In the genomic region with DNA sequence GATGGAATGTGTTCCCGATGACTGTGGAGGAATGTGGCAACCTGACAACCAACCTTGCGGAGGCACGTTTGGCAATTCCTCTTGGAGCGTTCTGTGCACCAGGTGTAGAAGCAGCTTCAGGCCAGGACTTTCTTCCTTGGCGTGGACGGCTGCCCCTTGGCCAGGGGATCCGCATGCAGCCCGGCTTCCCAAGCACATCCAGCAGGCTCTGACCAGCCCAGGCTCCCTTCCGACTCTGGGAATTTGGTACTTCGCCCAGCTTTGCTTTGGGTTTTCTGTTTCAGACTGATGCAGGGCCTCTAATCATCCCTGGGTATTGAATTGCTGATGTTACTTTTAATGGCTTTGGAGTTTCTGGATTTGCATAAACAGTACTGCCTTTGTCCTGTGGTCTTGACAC, we compare ENCODE assay signal across 13 mouse cellular contexts. TPM values are rescaled to one million over a fixed set of nuclear protein-coding genes. Genes with fewer than 3 reads are reported as not detected.
A peak's percentile ranks its signal among the peaks of the same experiment; 100 is the strongest.
DNase-seq lines count a peak whose midpoint lies in the region; ATAC-seq lines count a peak whose summit lies in the region.
"Had no signal": no experiment of that assay in that cellular context is flagged by ENCODE, and none has a peak within 500 bp of the region (broad histone marks: within the 10 kb centered on the region; RNA-seq: fewer than 3 reads in every experiment).

No protein-coding gene starts in this region.

- peaks cover 9% of the 10 kb centered on the region; the same call in 1 of the 2 replicates for H3K27me3 ChIP-seq in kidney, embryonic 15.5 days
- no peaks in the 10 kb centered on the region for H3K27me3 ChIP-seq in forebrain, embryonic 16.5 days (replicated peaks; ENCODE audit: control insufficient read depth, insufficient read depth, low read length)
- H3K27me3 ChIP-seq: embryonic facial prominence, embryonic 12.5 days had no signal

- WGBS in kidney, embryonic 15.5 days: 75% methylated on average over 10 of the region's 10 CpGs
- WGBS in forebrain, embryonic 16.5 days: 64% methylated on average over 10 of the region's 10 CpGs

- H3K9ac ChIP-seq in kidney, embryonic 15.5 days: no peak overlapping the region
- no peak overlapping the region for H3K9ac ChIP-seq in forebrain, embryonic 16.5 days (replicated peaks; ENCODE audit: low read depth, low read length)
- H3K9ac ChIP-seq: embryonic facial prominence, embryonic 12.5 days had no signal

- peaks cover 17% of the 10 kb centered on the region for H3K4me1 ChIP-seq in kidney, embryonic 15.5 days
- H3K4me1 ChIP-seq in forebrain, embryonic 16.5 days (replicated peaks; ENCODE audit: control insufficient read depth, insufficient read depth, low read length): peaks cover 9% of the 10 kb centered on the region

- no peaks in the 10 kb centered on the region for H3K36me3 ChIP-seq in kidney, embryonic 15.5 days
- H3K36me3 ChIP-seq in forebrain, embryonic 16.5 days (ENCODE audit: control insufficient read depth, insufficient read depth): no peaks in the 10 kb centered on the region
- H3K36me3 ChIP-seq: embryonic facial prominence, embryonic 12.5 days had no signal

- DNase-seq in kidney, postnatal 36 days: no peak
- peak; percentile 57 to 72 for DNase-seq in heart, postnatal 10 days
- DNase-seq in right cerebral cortex, postnatal 10 days (ENCODE audit: low spot score in 2 of 2): peak; percentile 76 to 84
- DNase-seq in adipocyte (ENCODE audit: low spot score): no peak
- no peak for DNase-seq in adrenal gland, postnatal 14 days
- DNase-seq: lung, adult 2 months; thymus, postnatal 36 days had no signal

- 0 out of 2 replicates have a peak, but pooled peaks have one; percentile 24 for ATAC-seq in kidney, embryonic 15.5 days (replicated peaks; ENCODE audit: low FRiP score)
- peak; percentile 63; the same call in 1 of the 2 replicates for ATAC-seq in forebrain, embryonic 16.5 days
- ATAC-seq: midbrain, embryonic 16.5 days had no signal

- intact Hi-C loops in heart, postnatal 10 days (cut with DNase I): no loop called here

- no peaks in the 10 kb centered on the region for H3K9me3 ChIP-seq in kidney, embryonic 15.5 days (replicated peaks)
- no peaks in the 10 kb centered on the region for H3K9me3 ChIP-seq in forebrain, embryonic 16.5 days (ENCODE audit: control insufficient read depth, low read length)
- H3K9me3 ChIP-seq: embryonic facial prominence, embryonic 12.5 days had no signal

- H3K4me3 ChIP-seq in kidney, embryonic 15.5 days (replicated peaks): no peak overlapping the region
- H3K4me3 ChIP-seq in forebrain, embryonic 16.5 days (replicated peaks; ENCODE audit: low read length): no peak overlapping the region
- H3K4me3 ChIP-seq: embryonic facial prominence, embryonic 12.5 days; left cerebral cortex, adult 2 months had no signal

- no peak overlapping the region for H3K27ac ChIP-seq in kidney, embryonic 15.5 days
- no peak overlapping the region for H3K27ac ChIP-seq in forebrain, embryonic 16.5 days (ENCODE audit: low read length)
- H3K27ac ChIP-seq: embryonic facial prominence, embryonic 12.5 days; left cerebral cortex, adult 2 months had no signal

- no peak overlapping the region for H3K4me2 ChIP-seq in kidney, embryonic 15.5 days
- H3K4me2 ChIP-seq in forebrain, embryonic 16.5 days (ENCODE audit: low read length): no peak overlapping the region
- H3K4me2 ChIP-seq: embryonic facial prominence, embryonic 12.5 days had no signal

RNA-seq across cellular contexts. Expression of a gene that starts 14.8 kb away (rescaled TPM):
- 1.5 TPM in 2 replicates for polyA plus RNA-seq in kidney, embryonic 15.5 days (2015; fragmentation: Nextera tagmentation; extraction: Ambion mirVana)
- polyA plus RNA-seq in forebrain, embryonic 16.5 days (2015; fragmentation: Nextera tagmentation; extraction: Ambion mirVana): 2.4 and 2.8 TPM in 2 replicates
- total RNA-seq in heart, postnatal 10 days (2021): 1 to 10 TPM; 5.1 to 5.9 TPM
- 3.5 and 3.7 TPM in 2 replicates for total RNA-seq in adrenal gland, postnatal 14 days (2021)
- total RNA-seq: MEL had no signal

RNA-seq across cellular contexts. Expression of a gene that starts 28.0 kb away (rescaled TPM):
- 88.5 and 92.0 TPM in 2 replicates for polyA plus RNA-seq in kidney, embryonic 15.5 days (2015; fragmentation: Nextera tagmentation; extraction: Ambion mirVana)
- 38.5 and 42.3 TPM in 2 replicates for polyA plus RNA-seq in forebrain, embryonic 16.5 days (2015; fragmentation: Nextera tagmentation; extraction: Ambion mirVana)
- 10 to 100 TPM; 16.3 to 22.1 TPM for total RNA-seq in heart, postnatal 10 days (2021)
- total RNA-seq in adrenal gland, postnatal 14 days (2021): 24.2 and 25.6 TPM in 2 replicates

Comparison
In these comparisons a context has a peak if more than half of its experiments do, and no peak if none do; other contexts are left out.
1. DNase-seq: peak in heart, postnatal 10 days (2 of 2) and right cerebral cortex, postnatal 10 days (2 of 2); none in kidney, postnatal 36 days (0 of 2), adipocyte (single experiment) and adrenal gland, postnatal 14 days (single experiment).